Mouse (Mus musculus): ENCODE data around the gene Plxdc1.

The Plxdc1 gene

DNA sequence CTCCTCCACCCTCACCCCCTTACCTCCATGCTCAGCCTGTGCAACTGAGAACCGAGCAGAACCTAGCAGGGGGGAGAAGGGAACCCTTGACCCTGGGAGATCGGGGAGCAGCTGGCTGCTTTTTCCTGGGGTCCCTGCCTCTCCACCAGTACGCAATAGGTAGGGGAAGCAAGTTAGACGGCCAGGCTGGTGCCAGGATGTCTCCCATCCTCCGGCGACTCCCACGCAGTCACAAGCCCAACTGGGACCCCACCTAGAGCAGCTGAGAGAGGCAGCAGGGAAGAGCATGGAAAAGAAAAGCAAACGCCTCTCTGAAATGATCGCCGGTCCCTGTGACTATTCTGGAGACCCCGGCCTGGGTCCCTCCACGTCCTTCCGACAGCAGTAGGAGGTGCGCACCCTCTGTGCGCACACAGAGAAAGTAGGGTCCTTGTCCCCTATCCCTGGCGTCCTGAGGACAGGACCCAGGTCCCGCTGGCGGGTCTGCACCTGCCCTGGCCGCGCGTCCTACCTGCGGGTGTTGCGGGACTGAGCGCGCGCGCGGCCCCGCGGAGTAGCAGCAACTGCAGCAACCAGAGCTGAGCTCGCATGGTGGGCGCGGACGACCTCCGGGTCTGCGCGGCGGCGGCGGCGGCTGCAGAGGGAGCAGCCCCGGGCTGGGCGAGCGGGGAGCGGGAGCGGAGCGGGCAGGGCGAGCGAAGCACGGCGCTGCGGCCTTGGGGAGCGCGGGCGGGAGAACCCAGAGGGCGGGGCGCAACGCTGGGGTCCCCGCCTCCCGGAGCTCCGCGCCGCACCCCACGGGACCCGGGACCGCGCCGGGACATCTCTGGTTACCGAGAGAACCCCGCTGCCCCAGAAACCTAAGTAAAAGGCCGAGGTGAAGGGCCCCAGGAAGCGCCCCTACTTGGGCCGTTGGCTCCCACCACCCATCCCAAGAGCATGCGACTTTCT lies at the start of gene Plxdc1:
Gene Plxdc1, minus strand, starts transcription at position 718 of the 951 bp plus-strand sequence.
- no peak for DNase-seq

DNA sequence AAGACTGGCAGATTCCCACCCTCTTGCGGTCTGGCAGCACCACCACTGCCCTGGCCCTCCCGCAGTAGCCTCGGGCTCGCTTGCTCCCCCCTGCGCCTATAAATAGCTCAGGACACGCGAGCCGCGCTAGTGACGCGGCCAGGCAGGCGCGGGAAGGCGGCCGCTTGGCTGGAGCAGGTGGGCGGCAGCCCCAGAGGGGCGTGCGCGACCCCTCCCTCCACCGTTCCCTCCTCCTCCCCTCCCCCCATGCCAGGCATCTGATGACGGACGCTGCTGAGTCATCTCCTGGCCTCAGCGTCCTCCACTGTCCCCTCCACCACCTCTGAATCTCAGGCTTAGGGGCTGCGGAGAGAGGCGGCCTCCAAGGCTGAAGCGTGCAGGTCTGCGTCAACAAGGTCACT lies 49.7 kb upstream of the Plxdc1 start:
- DNase-seq: no peak

DNA sequence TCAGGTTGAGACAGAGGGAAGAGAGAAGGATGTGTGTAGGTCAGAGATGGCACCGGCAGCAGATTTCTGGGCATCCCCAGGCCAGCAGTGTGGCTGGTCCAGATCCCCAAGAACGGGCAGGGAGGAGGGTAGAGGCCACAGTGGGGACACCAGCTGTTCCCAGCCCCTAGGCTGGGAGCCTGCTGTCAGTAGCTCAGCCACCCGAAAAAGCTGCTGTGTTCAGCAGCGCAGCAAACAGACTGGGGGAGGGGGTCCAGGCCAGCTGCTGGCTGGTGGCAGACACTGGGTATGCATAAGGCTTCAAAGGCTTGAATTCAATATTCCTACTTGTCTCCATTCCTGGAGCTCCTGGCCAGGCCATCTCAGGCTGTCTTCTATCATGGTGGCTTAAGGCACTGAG lies 48.6 kb upstream of the Plxdc1 start:
- DNase-seq: no peak

DNA sequence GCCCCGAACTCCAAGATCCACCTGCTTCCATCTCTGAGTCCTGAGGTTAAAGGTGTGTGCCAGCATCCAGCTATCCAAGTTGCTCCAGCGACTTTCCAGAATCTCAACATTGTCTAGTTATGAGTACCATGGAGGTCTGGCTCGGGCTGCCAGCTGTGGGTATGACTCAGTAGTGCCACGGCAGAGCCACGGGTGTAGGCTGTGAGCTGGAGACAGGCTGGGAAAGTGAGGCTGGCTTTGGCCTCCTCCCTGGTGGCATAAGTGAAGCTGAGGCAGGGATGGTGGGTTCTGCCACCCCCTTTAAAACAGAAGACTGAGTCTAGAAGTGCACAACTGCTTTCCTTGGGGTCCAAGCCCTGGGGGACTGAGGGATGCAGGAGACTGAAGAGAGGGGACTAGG lies 47.8 kb upstream of the Plxdc1 start:
- DNase-seq: no peak

DNA sequence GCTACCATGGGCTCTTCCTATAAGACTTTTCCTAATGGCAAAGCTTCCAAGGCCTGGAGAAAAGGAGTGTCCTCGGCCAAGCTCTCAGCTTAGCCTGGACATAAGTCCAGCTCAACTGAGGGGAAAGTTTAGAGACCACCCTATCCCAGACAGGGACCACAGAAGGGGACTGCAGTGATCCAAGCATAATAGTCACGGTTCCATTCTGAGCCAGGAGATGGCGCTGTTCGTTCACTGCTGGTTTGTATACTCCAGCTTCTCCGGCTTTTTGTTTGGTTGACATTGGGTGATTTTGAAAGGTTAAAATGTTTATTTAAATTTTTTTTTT lies 45.2 kb upstream of the Plxdc1 start:
- DNase-seq: peak; percentile 40 to 81

DNA sequence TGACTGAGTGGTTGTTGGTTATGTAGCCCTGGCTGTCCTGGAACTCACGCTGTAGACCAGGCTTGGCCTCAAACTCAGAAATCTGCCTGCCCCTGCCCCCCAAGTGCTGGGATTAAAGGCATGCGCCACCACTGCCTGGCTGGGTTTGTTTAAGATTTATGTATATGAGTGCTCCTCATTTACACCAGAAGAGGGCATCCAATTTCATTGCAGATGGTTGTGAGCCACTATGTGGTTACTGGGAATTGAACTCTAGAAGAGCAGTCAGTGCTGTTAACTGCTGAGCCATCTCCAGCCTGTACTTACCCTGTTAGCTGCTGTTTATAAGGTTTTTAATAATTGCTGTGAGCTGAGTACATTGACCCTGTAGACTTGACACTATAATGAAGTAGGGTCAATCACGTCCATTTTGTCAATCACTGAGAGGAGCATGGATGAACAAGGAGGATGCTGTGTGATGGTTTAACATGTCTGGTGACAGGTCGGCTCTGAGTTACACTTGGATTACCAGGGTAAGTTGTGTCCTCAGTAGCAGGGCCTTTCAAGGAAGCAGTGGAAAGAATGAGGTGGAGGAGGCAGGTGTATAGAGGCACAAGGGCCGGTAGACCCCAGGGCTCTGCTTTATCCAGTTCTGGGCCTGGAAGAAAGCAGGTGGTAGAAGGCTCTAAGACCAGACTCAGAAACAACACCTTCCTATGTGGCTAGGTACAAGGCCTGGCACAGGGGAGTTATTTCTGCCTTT lies 44.6 kb upstream of the Plxdc1 start:
- no peak for DNase-seq

DNA sequence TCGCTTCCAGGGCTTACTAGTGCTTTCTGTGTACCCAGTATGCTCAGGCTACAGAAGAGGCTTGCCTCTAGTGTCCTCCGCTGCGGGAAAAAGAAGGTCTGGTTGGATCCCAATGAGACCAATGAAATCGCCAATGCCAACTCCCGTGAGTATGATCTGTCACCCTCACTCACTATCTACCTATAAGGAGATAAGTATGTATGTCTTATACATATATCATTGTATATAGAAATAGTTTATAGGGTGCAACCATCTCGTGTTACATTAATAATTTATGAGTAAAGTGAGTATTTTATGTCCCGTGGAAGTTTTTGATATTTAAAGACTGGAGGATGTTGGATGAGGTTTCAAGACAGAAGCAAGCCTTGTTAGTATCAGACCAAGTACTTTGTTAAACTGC lies 41.5 kb upstream of the Plxdc1 start:
- DNase-seq: no peak

DNA sequence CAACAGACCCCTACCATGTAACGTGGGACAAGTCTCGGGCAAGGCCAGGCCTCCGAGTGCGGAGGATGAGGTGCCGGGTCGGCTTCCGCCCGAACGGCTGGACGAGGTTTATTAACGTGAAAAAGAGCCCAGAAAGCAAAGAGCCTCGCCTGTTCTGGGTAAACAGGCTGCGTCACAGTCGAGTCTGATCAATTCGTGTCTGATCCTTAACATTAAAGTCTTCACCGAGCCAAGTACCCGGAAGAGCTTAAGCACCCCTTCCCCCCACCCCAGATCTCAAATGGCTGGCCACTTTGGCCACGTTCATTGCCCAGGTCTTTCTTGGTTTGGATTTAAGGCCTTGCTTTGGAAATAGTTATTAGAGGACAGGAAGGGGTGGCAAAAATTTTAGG lies 41.0 kb upstream of the Plxdc1 start:
- DNase-seq: no peak

DNA sequence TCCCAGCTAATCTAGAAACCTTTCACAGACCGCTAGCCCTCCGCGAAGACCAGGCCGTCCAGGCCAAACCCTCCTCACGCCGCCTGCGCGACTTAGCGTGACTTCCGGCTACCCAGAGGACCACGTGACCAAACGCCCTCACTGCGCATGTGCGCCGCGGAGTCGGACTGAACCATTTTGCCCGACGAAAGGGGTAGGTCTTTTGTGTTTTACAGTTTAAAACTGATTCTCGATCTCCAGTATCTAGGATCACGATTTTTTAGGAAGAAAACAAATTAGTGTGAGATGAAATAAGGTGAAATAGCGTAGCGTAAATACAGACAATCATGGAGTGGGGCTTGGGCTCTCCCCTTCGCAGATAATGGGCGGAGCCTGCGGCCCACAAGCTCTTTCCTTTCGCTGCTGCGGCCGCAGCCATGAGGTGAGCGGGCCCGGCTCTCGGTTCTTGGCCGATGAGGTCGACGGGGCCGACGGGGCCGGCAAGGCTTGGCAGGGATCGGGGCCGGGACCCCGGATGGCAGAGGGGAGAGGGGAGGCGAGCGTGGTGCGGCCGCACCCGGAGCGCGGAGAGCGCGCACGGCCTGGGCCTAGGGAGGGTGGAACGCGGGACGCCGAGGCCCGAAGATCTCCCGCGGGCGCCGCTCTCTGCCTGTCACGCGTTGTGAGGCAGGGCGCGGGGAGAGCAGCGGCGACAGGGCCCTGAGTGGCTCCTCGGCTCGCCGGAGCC lies 40.5 kb upstream of the Plxdc1 start, which contains the start of gene Rpl19:
Gene Rpl19, plus strand, starts transcription at position 141 of the 727 bp plus-strand sequence.
- peak; percentile 89 to 92 for DNase-seq

DNA sequence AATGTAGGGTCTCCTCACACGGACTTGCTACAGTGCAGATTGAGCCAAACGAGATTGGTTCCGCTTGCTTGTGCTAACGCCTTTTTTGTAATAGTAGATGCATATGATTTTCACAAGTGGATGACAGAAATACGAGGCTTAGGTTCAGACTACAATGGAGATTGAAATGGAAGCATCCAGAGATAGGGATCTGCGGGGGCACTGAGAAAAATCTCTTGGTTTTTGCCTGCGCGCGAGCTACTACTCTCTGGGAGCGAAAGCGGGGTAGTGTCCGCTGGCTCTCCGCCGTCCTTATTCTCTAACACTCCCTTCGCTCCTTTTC lies 40.0 kb upstream of the Plxdc1 start:
- DNase-seq: no peak

DNA sequence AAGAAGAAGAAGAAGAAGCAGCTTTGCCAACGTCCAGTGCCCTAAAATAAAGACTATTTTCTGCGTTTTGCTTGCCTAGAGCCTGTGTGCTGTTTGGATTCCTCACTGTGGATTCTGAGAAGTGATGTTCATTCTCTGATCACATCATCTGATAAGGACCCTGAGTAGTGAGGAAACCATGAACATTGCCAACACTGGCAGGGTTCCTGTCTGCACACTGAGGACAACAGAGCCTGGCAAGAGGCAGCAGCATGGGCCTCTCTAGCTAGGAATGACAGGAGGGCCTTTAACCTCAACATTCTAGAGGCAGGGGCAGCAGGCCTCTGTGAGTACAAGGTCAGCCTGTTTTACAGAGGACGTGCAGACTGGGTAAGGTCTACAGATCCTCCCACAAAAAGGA lies 38.3 kb upstream of the Plxdc1 start:
- DNase-seq: no peak

DNA sequence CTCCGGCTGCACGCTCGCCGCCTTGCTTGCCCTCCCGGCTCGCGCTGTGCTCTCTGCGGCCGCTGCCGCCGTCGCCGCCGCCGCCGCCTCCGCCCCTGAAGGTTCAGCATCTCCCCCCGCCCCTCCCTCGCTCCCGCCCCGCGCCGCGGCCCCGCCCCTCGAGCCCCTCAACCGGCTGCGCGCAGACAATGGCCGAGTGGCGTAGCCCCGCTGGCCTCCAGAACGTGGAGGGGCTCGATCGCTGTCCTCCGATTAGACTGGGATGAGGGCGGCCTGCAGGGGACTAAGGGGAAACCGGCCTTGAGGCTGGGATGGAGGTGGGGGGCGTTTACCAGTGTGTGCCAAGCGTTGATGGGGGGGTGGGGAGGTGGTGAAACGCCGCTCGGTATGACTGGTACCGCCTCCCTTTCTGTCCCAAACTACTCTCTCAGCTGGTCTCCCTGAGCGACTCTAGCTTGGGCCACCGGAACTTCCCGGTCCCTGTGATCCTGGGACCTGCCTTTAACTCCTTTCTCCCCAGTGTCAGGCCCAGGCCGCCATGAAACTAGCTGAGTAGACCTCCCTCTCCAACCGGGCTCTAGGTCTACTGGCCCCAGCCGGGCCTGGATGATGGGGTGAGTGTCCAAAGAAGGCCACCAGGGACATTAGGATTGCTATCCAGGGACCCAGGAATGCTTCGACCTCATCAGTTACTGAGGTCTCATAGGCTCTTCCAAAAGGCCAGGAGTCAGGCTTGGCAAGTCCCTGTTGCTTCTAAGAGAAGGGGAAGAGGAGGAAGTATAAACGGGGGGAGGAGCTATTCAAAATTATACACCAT lies 36.5 kb upstream of the Plxdc1 start, which contains the start of gene Cacnb1:
Gene Cacnb1, minus strand, starts transcription at position 480 of the 817 bp plus-strand sequence.
- peak in 1 of 2 experiments; percentile 37 for DNase-seq

DNA sequence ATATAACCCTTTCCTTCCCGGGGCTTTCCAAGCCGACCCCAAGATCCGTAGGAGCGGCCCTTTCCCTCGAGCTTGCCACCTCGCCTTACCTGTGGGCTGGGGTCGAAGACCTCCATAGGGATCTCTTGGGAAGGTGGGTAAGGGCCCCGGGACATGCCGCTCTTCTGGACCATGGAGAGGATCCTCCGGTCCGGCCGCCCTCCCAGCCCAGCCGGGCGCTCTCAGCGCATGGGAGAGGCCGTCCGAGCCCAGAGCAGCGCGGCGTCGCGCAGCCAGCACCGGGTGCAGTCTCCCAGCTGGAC lies 36.0 kb upstream of the Plxdc1 start:
- DNase-seq: no peak

DNA sequence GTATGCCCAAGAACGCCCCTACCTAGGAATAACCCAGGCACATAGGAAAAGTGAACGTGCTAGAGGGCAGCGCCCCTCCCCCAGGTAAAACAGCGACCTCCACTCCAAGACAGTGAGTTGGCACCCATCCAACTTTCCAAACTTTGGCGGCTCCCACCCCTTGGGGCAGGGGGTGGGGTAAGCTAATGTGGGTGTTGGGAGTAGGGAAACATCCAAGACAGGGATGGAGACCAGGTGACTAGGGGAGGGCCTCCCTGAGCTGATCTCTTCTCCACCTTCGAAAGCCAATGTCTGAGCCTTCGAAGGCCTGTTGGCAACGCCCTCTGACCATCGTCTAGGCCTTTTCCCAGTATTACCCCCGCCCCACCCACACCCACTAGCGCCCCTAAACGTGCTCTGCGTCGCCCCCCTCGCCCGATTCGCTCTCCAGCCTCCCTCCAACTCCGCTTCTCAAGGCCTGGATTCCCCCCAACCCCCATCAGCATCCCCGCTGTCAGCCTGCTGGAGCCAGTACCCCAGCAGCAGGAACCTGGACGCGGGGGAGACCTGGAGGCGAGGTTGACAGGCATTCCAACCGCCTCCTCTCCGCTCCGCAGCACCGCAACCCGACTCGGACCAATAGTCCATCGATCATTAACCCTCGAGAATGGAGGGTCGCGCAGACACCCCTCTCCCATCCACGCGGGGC lies 35.5 kb upstream of the Plxdc1 start:
- no peak for DNase-seq

DNA sequence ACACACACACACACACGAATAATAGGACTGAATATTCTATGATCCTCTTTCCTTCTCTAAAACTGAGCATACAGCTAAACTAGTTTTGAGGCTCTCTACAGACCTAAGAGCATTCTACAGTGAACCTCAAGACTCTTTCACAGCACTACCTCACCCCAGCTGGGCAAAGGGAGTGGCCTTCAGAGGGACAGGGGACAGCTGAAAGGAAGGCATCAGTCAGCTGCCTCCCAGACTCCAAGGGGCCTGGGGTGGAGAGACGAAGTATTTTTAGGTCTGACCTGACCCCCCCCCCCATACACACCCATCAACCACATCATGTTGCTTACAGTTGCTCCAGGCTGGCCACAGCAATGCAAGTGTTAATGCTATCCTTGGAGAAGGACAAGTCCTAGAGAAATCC lies 34.9 kb upstream of the Plxdc1 start:
- DNase-seq: no peak

DNA sequence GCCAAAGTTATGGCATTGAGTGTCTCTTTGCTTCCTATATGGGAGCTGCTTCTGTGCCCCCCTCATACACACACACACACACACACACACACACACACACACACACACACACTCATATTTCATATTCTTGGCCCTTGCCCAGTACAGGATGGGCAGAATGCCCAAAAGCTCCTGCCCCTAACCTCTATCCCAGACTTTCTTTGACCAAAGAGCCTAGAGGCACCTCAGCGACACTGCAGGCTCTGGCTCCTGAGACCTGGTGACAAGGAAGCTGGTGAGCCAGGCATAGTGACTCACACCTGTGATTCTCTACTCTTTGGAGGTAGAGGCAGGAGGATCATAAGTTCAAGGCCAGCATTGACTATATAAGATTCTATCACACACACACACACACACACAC lies 34.5 kb upstream of the Plxdc1 start:
- no peak for DNase-seq

DNA sequence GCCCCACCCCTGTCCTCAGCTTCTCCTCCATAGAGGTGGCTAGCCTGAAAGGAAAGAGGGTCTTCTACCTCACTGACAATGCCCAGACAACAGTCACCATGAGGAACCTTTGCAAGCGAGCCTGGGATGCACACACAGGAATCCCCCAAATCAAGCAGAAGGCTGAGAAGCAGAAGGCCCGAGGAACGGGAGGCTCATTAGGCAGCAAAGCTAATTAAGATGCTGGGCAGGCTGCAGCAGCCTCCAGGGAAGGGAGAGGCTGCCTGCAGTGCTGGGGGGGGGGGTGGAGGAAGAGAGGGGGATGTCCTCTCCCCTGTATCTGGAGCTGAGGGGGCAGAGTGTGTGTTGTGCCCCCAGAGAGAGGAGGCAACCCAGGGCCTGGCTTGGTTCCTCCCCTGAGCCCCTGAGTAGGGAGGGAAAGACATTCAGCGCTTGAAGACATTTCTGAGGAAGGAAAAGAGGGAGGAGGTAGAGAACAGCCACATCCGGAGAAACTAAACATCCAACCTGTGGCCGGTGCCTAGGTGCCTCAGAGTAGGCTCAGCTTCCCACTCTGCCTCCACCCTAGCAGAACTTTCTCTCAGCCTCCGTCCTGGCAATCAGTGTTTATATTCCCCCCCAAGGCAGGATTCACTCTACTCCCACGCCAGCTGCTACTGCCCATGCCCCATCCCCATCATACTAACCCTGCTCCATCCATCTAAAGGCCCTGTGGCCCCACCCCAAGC lies 33.8 kb upstream of the Plxdc1 start:
- no peak for DNase-seq

DNA sequence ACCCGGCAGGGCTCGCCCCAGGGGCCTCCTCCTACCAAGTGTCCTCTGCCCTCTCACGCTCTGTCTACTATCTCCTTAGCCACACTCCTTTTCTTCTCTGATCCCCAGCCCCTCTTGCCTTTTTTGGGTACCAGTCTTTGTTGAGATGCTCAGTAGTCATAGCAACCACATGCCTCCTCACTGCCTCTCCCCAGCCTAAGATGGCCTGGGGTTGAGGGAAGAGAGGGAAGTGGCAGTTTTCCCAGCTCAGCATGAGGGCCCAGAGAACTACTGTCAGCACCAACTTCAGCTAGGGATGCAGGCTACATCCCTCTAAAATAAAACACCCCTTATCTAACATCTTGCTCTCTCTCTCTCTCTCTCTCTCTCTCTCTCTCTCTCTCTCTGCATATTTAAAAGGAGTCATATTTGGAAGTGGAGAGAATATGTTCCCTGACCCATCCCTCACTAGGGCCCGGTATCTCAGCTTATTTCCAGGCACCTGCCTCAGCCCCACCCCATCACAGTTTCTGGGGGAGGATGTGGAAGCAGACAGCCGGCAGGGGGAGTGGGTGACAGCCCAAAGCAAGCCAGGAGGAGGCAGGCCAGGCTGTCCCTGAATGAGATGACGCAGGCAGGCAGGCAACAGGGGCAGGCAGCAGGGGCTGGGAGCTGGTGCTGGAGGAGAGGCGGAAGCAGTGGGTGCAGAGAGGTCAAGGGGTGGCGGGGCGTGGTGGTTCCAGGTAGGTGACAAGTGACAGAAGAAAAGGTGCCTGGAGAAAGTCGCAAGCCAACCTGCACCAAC lies 32.8 kb upstream of the Plxdc1 start:
- DNase-seq: no peak

DNA sequence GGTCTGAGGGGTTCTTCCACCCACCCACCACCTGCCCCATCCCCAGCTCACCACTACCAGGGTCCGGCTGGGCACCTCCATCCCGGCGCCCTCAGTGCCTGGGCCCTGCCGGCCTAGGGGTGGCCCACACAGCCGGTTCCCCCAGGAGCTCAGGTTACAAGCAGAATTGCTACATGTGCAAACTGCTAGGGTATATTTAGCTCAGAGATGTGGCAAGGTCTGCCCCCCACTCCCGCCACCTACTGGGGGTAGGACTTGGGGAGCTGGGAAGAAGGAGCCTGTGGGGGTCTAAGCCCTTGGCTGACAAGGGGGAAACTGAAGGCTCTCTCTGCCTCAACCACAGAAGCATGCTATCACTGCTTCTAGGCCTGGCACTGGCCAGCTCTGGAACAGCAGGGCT lies 32.0 kb upstream of the Plxdc1 start:
- no peak for DNase-seq

DNA sequence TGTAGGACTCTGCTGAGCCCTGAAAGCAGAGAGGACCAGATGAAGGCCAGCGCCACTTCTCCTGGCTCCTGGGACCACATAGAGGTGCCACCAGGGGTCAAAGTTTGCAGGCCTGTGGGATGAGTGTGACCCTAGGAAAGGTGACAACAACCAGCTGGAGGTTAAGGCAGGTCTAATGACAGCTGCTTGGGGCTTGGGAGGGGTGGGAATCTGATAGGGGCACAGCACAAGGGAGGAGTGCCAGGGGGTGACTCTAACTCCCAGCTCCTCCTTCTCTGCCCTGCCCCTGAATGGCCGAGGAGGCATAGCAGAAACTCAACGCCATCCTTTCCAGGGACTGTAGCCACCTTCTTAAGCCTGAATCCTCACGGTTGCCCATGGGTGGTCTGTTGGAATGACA lies 30.6 kb upstream of the Plxdc1 start:
- no peak for DNase-seq

DNA sequence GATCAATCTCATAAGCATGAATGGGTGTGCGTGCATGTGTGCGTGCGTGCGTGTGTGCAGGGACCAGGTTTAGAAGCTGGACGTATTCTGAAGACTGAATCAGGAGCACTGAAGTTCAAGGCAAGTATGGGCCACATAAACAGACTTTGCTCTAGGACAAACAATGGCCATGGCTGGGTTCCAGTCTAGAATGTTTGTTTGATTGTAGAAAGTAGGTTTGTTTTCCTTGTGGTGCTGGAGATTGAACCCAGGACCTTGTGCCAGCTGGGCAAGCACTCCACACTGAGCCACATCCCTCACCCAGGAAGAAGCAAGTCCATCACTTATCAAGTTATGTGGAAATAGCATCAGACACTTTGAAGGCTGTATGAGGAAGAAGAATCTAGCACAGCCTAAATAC lies 29.9 kb upstream of the Plxdc1 start:
- DNase-seq: no peak
